Mouse (Mus musculus) brain, embryonic 14.5 days (tissue): ENCODE measurements at regions not wholly inside any gene's neighbourhood (a gene's known extent, or its start where the extent isn't known, plus 50 kb on each side); places are given as distances from the start of the nearest gene placed in this dataset.

ENCODE experiments used
- DNase-seq: peaks from one replicate; pipeline ENCODE4 v3.0.0-alpha.2; 2011; ENCODE audit warnings: low read depth
- CTCF ChIP-seq: fragments of 200-500 bp; IDR thresholded peaks from 2 replicates; pipeline ENCODE4 v1.5.1; 2012; ENCODE audit warnings: inconsistent platforms, mild to moderate bottlenecking, moderate library complexity, borderline replicate concordance; ENCODE audit not compliant: insufficient read depth, insufficient read length; ENCODE audit errors: extremely low read depth
- POLR2A ChIP-seq: fragments of 200-500 bp; IDR thresholded peaks from 2 replicates; pipeline ENCODE4 v1.6.1; 2012; ENCODE audit warnings: mild to moderate bottlenecking, inconsistent platforms, borderline replicate concordance; ENCODE audit not compliant: poor library complexity, insufficient read depth, insufficient read length, severe bottlenecking; ENCODE audit errors: extremely low read depth

- no peak for DNase-seq
- no peak for TF ChIP-seq CTCF
- TF ChIP-seq POLR2A, result no peak
Observed at GRCm38 (mm10) chr9:67165486-67165885, 116.3 kb upstream of the Tpm1 start.

- no peak for DNase-seq
- no peak for TF ChIP-seq CTCF
- TF ChIP-seq POLR2A, result no peak
Observed at GRCm38 (mm10) chr9:67163746-67164145, 114.5 kb upstream of the Tpm1 start.

GRCm38 (mm10) chr9:67160785-67161455, 111.7 kb upstream of the Tpm1 start:
- TF ChIP-seq CTCF (no peak), POLR2A (no peak)
- no peak for DNase-seq

- TF ChIP-seq CTCF (no peak), POLR2A (no peak)
- DNase-seq, result no peak
Observed at GRCm38 (mm10) chr9:67160350-67160749, 111.1 kb upstream of the Tpm1 start.

- TF ChIP-seq CTCF (peak; percentile 55; the same call in 1 of the 2 replicates), POLR2A (no peak)
- peak; percentile 19 for DNase-seq
Observed at GRCm38 (mm10) chr9:67156590-67157259, 107.5 kb upstream of the Tpm1 start.

- no peak for DNase-seq
- TF ChIP-seq CTCF, result no peak
- TF ChIP-seq POLR2A, result no peak
Observed at GRCm38 (mm10) chr9:67154062-67154461, 104.9 kb upstream of the Tpm1 start.

- DNase-seq, result no peak
- TF ChIP-seq CTCF (no peak), POLR2A (no peak)
Observed at GRCm38 (mm10) chr9:67153333-67153732, 104.1 kb upstream of the Tpm1 start.

- TF ChIP-seq CTCF (no peak), POLR2A (no peak)
- no peak for DNase-seq
Observed at GRCm38 (mm10) chr9:67147656-67148055, 98.5 kb upstream of the Tpm1 start.

GRCm38 (mm10) chr9:67145392-67145791, 96.2 kb upstream of the Tpm1 start:
- TF ChIP-seq CTCF (no peak), POLR2A (no peak)
- DNase-seq, result no peak

- no peak for TF ChIP-seq CTCF
- no peak for TF ChIP-seq POLR2A
- no peak for DNase-seq
Observed at GRCm38 (mm10) chr9:67144511-67144910, 95.3 kb upstream of the Tpm1 start.

- TF ChIP-seq CTCF, result no peak
- no peak for TF ChIP-seq POLR2A
- DNase-seq, result peak; percentile 40
Observed at GRCm38 (mm10) chr9:67140319-67140887, 91.2 kb upstream of the Tpm1 start.

GRCm38 (mm10) chr9:67137681-67138080, 88.5 kb upstream of the Tpm1 start:
- no peak for TF ChIP-seq CTCF
- no peak for TF ChIP-seq POLR2A
- no peak for DNase-seq

GRCm38 (mm10) chr9:67137141-67137540, 87.9 kb upstream of the Tpm1 start:
- DNase-seq, result peak; percentile 23
- TF ChIP-seq CTCF (no peak), POLR2A (no peak)
